Mouse (Mus musculus): Measurements from ENCODE around the gene Gm8764. TPM values are rescaled to one million over a fixed set of nuclear protein-coding genes. Genes with fewer than 3 reads are reported as not detected.
"Not testable (repeated sequence)": the region's sequence is repeated elsewhere in the genome, so short reads cannot be mapped to it uniquely, and the experiment has no call there.

Gm8764 gene
- not detected in 2 replicates for polyA plus RNA-seq (2015; fragmentation: Nextera tagmentation; extraction: Ambion mirVana)

DNA sequence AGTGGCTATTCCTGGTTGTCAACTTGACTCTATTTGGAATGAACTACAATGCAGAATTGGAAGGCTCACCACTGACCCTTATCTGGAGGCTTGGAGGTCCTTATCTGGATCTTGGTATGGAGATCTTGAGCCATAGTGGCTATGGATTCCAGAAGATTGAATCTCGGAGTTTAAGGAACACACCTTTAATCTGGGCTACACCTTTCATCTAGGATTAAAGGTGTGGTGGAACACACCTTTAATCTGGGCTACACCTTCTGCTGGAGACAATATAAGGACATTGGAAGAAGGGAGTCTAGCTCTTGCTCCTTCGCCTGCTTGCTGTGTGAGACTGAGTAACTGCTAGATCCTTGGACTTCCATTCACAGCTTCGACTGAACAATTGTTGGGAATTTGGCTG, at the start of gene Gm8764:
Gene Gm8764, plus strand, starts transcription at position 301 of the 400 bp plus-strand sequence.
- not testable (repeated sequence) for H3K4me1 ChIP-seq (ENCODE audit: control insufficient read depth, low read depth, low read length); H3K27me3 ChIP-seq (ENCODE audit: control insufficient read depth, insufficient read depth, low read depth, low read length); H3K36me3 ChIP-seq (ENCODE audit: control insufficient read depth, insufficient read depth); H3K4me3 ChIP-seq (ENCODE audit: low read depth, low read length); H3K9ac ChIP-seq (ENCODE audit: low read depth, low read length); H3K27ac ChIP-seq (ENCODE audit: low read length); ATAC-seq (ENCODE audit: low read depth); H3K4me2 ChIP-seq (ENCODE audit: low read depth, low read length); H3K9me3 ChIP-seq (replicated peaks; ENCODE audit: control insufficient read depth, low read length)
- no CpG with 5 or more reads among the region's 3 CpGs for WGBS (ENCODE audit: insufficient replicate concordance)

DNA sequence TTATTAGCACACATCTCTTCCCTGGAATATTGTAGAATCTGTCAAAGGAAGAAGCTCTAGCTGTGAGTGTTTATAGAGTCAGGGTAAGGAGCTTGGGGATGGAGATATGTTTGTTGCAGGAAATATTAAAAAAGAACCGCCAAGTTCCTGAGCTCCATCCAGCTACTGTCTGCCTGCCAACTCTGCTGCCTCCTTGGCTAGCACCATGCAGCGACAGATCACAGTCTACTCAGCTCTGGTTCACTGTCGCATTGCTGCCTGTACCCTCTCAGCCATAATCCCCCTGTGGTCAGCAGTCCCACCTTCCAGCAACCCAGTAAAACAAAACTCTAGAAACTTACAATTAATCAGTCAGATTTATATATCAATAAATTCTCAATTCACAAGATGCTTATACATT, 49.8 kb upstream of the Gm8764 start:
- H3K4me2 ChIP-seq (ENCODE audit: low read depth, low read length) = no peak overlapping the region
- H3K9ac ChIP-seq (ENCODE audit: low read depth, low read length) = no peak overlapping the region
- H3K4me1 ChIP-seq (ENCODE audit: control insufficient read depth, low read depth, low read length) = no peaks in the 10 kb centered on the region
- WGBS (ENCODE audit: insufficient replicate concordance) = 63% methylated on average over 3 of the region's 3 CpGs
- no peaks in the 10 kb centered on the region for H3K27me3 ChIP-seq (ENCODE audit: control insufficient read depth, insufficient read depth, low read depth, low read length)
- no peaks in the 10 kb centered on the region for H3K36me3 ChIP-seq (ENCODE audit: control insufficient read depth, insufficient read depth)
- no peak overlapping the region for H3K4me3 ChIP-seq (ENCODE audit: low read depth, low read length)
- no peak for ATAC-seq (ENCODE audit: low read depth)
- no peak overlapping the region for H3K27ac ChIP-seq (ENCODE audit: low read length)
- H3K9me3 ChIP-seq (replicated peaks; ENCODE audit: control insufficient read depth, low read length) = no peaks in the 10 kb centered on the region

DNA sequence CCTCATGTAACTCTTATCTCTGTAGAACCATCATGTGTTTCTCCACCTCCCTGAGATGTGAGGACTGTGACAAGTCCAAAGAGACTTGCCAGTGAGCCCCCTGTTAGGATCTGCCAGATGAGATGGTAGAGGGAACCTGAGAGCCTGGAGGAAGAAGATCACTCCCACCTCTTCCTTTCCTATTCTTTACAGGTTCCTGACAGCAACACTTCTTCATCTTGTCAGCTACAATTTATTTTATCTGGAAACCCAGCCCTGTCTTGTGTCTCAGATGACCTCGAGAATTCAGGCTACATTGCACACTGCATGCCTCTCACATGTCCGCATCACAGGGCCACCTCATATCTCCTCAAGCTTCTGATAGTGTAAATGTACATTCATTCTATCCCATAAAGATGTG, 41.5 kb upstream of the Gm8764 start:
- Histone ChIP-seq H3K27me3 (ENCODE audit: control insufficient read depth, insufficient read depth, low read depth, low read length) (no peaks in the 10 kb centered on the region), H3K4me3 (ENCODE audit: low read depth, low read length) (no peak overlapping the region), H3K4me1 (ENCODE audit: control insufficient read depth, low read depth, low read length) (no peaks in the 10 kb centered on the region), H3K36me3 (ENCODE audit: control insufficient read depth, insufficient read depth) (no peaks in the 10 kb centered on the region), H3K9me3 (replicated peaks; ENCODE audit: control insufficient read depth, low read length) (no peaks in the 10 kb centered on the region), H3K27ac (ENCODE audit: low read length) (no peak overlapping the region), H3K4me2 (ENCODE audit: low read depth, low read length) (no peak overlapping the region), H3K9ac (ENCODE audit: low read depth, low read length) (no peak overlapping the region)
- ATAC-seq (ENCODE audit: low read depth) = no peak
- 41% methylated on average over 2 of the region's 2 CpGs for WGBS (ENCODE audit: insufficient replicate concordance)

DNA sequence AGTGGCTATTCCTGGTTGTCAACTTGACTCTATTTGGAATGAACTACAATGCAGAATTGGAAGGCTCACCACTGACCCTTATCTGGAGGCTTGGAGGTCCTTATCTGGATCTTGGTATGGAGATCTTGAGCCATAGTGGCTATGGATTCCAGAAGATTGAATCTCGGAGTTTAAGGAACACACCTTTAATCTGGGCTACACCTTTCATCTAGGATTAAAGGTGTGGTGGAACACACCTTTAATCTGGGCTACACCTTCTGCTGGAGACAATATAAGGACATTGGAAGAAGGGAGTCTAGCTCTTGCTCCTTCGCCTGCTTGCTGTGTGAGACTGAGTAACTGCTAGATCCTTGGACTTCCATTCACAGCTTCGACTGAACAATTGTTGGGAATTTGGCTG, 17.1 kb upstream of the Gm8764 start, which contains the start of gene Gm21293:
Gene Gm21293, plus strand, starts transcription at position 301 of the 400 bp plus-strand sequence.
- not testable (repeated sequence) for H3K4me2 ChIP-seq (ENCODE audit: low read depth, low read length); H3K9ac ChIP-seq (ENCODE audit: low read depth, low read length); ATAC-seq (ENCODE audit: low read depth); H3K9me3 ChIP-seq (replicated peaks; ENCODE audit: control insufficient read depth, low read length); H3K4me1 ChIP-seq (ENCODE audit: control insufficient read depth, low read depth, low read length); H3K36me3 ChIP-seq (ENCODE audit: control insufficient read depth, insufficient read depth); H3K4me3 ChIP-seq (ENCODE audit: low read depth, low read length); H3K27me3 ChIP-seq (ENCODE audit: control insufficient read depth, insufficient read depth, low read depth, low read length); H3K27ac ChIP-seq (ENCODE audit: low read length)
- no CpG with 5 or more reads among the region's 3 CpGs for WGBS (ENCODE audit: insufficient replicate concordance)

- not testable (repeated sequence) for ATAC-seq (ENCODE audit: low read depth); H3K9ac ChIP-seq (ENCODE audit: low read depth, low read length); H3K27me3 ChIP-seq (ENCODE audit: control insufficient read depth, insufficient read depth, low read depth, low read length); H3K4me3 ChIP-seq (ENCODE audit: low read depth, low read length); H3K4me1 ChIP-seq (ENCODE audit: control insufficient read depth, low read depth, low read length); H3K4me2 ChIP-seq (ENCODE audit: low read depth, low read length); H3K27ac ChIP-seq (ENCODE audit: low read length); H3K9me3 ChIP-seq (replicated peaks; ENCODE audit: control insufficient read depth, low read length); H3K36me3 ChIP-seq (ENCODE audit: control insufficient read depth, insufficient read depth)
- no CpG with 5 or more reads among the region's 3 CpGs for WGBS (ENCODE audit: insufficient replicate concordance)
Measured at GRCm38 (mm10) chr10:104151197-104151596, 8.6 kb upstream of the Gm8764 start, which contains the start of gene Gm6763. Gene Gm6763, plus strand, starts transcription at chr10:104151497.

- not testable (repeated sequence) for H3K4me1 ChIP-seq (ENCODE audit: control insufficient read depth, low read depth, low read length); H3K27ac ChIP-seq (ENCODE audit: low read length); H3K9ac ChIP-seq (ENCODE audit: low read depth, low read length); H3K4me3 ChIP-seq (ENCODE audit: low read depth, low read length); ATAC-seq (ENCODE audit: low read depth); H3K27me3 ChIP-seq (ENCODE audit: control insufficient read depth, insufficient read depth, low read depth, low read length); H3K9me3 ChIP-seq (replicated peaks; ENCODE audit: control insufficient read depth, low read length); H3K36me3 ChIP-seq (ENCODE audit: control insufficient read depth, insufficient read depth); H3K4me2 ChIP-seq (ENCODE audit: low read depth, low read length)
- no CpG with 5 or more reads among the region's 3 CpGs for WGBS (ENCODE audit: insufficient replicate concordance)
Measured at GRCm38 (mm10) chr10:104168215-104168614, 8.4 kb downstream of the Gm8764 start, which contains the start of gene Gm21304. Gene Gm21304, plus strand, starts transcription at chr10:104168515.

DNA sequence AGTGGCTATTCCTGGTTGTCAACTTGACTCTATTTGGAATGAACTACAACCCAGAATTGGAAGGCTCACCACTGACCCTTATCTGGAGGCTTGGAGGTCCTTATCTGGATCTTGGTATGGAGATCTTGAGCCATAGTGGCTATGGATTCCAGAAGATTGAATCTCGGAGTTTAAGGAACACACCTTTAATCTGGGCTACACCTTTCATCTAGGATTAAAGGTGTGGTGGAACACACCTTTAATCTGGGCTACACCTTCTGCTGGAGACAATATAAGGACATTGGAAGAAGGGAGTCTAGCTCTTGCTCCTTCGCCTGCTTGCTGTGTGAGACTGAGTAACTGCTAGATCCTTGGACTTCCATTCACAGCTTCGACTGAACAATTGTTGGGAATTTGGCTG, 16.9 kb downstream of the Gm8764 start, which contains the start of gene Gm21312:
Gene Gm21312, plus strand, starts transcription at position 301 of the 400 bp plus-strand sequence.
- H3K27me3 ChIP-seq (ENCODE audit: control insufficient read depth, insufficient read depth, low read depth, low read length); H3K4me3 ChIP-seq (ENCODE audit: low read depth, low read length); ATAC-seq (ENCODE audit: low read depth); H3K9me3 ChIP-seq (replicated peaks; ENCODE audit: control insufficient read depth, low read length); H3K27ac ChIP-seq (ENCODE audit: low read length); H3K36me3 ChIP-seq (ENCODE audit: control insufficient read depth, insufficient read depth); H3K4me1 ChIP-seq (ENCODE audit: control insufficient read depth, low read depth, low read length); H3K9ac ChIP-seq (ENCODE audit: low read depth, low read length); H3K4me2 ChIP-seq (ENCODE audit: low read depth, low read length): not testable (repeated sequence)
- no CpG with 5 or more reads among the region's 3 CpGs for WGBS (ENCODE audit: insufficient replicate concordance)

DNA sequence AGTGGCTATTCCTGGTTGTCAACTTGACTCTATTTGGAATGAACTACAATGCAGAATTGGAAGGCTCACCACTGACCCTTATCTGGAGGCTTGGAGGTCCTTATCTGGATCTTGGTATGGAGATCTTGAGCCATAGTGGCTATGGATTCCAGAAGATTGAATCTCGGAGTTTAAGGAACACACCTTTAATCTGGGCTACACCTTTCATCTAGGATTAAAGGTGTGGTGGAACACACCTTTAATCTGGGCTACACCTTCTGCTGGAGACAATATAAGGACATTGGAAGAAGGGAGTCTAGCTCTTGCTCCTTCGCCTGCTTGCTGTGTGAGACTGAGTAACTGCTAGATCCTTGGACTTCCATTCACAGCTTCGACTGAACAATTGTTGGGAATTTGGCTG, 25.4 kb downstream of the Gm8764 start, which contains the start of gene Gm20765:
Gene Gm20765, plus strand, starts transcription at position 301 of the 400 bp plus-strand sequence.
- H3K9ac ChIP-seq (ENCODE audit: low read depth, low read length); H3K4me2 ChIP-seq (ENCODE audit: low read depth, low read length); ATAC-seq (ENCODE audit: low read depth); H3K36me3 ChIP-seq (ENCODE audit: control insufficient read depth, insufficient read depth); H3K4me1 ChIP-seq (ENCODE audit: control insufficient read depth, low read depth, low read length); H3K4me3 ChIP-seq (ENCODE audit: low read depth, low read length); H3K27me3 ChIP-seq (ENCODE audit: control insufficient read depth, insufficient read depth, low read depth, low read length); H3K9me3 ChIP-seq (replicated peaks; ENCODE audit: control insufficient read depth, low read length); H3K27ac ChIP-seq (ENCODE audit: low read length): not testable (repeated sequence)
- WGBS (ENCODE audit: insufficient replicate concordance) = no CpG with 5 or more reads among the region's 3 CpGs

DNA sequence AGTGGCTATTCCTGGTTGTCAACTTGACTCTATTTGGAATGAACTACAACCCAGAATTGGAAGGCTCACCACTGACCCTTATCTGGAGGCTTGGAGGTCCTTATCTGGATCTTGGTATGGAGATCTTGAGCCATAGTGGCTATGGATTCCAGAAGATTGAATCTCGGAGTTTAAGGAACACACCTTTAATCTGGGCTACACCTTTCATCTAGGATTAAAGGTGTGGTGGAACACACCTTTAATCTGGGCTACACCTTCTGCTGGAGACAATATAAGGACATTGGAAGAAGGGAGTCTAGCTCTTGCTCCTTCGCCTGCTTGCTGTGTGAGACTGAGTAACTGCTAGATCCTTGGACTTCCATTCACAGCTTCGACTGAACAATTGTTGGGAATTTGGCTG, 33.9 kb downstream of the Gm8764 start, which contains the start of gene Gm4340:
Gene Gm4340, plus strand, starts transcription at position 301 of the 400 bp plus-strand sequence.
- not testable (repeated sequence) for ATAC-seq (ENCODE audit: low read depth)

More for the DNA sequence above, 33.9 kb downstream of the Gm8764 start, which contains the start of gene Gm4340:
- not testable (repeated sequence) for H3K36me3 ChIP-seq (ENCODE audit: control insufficient read depth, insufficient read depth); H3K27me3 ChIP-seq (ENCODE audit: control insufficient read depth, insufficient read depth, low read depth, low read length); H3K4me2 ChIP-seq (ENCODE audit: low read depth, low read length); H3K4me1 ChIP-seq (ENCODE audit: control insufficient read depth, low read depth, low read length); H3K9me3 ChIP-seq (replicated peaks; ENCODE audit: control insufficient read depth, low read length); H3K4me3 ChIP-seq (ENCODE audit: low read depth, low read length); H3K9ac ChIP-seq (ENCODE audit: low read depth, low read length); H3K27ac ChIP-seq (ENCODE audit: low read length)
- no CpG with 5 or more reads among the region's 3 CpGs for WGBS (ENCODE audit: insufficient replicate concordance)

All from liver, embryonic 16.5 days (tissue).